ENCODE assay signal across 8 mouse cellular contexts in the genomic region with DNA sequence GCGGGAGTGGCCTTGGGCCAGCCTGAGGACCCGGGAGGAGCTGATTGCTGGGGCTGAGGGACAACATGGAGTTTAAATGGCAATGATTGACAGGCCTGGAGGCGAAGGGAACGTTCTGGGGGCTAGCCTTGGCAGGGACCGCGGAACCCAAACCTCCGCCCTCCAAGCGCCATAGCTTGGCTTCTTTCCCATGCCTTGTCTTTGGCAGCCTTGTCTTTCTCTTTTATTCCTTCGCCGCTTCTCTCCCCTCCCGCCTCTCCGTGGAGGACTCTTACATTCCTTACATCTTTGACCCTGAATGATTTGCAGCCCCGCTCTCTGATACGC. TPM values are rescaled to one million over a fixed set of nuclear protein-coding genes. Genes with fewer than 3 reads are reported as not detected.
DNase-seq lines count a peak whose midpoint lies in the region; ATAC-seq and TF ChIP-seq lines count a peak whose summit lies in the region.

No protein-coding gene starts in this region.

- peak overlapping the region; percentile 63 for H3K4me3 ChIP-seq in heart, adult 2 months
- peak overlapping the region; percentile 77 to 92 (median 92) for H3K4me3 ChIP-seq in CH12.LX (replicated peaks in 1 of 3; ENCODE audit: low read depth in 2 of 3, low read length in 2 of 3, poor library complexity in 1 of 3)
- H3K4me3 ChIP-seq in hindbrain, embryonic 11.5 days (ENCODE audit: low read depth, low read length), result peak overlapping the region; percentile 60
- H3K4me3 ChIP-seq in liver, embryonic 15.5 days (replicated peaks), result peak overlapping the region; percentile 84

- WGBS in heart, adult 2 months, result 3% methylated on average over 14 of the region's 14 CpGs
- WGBS in hindbrain, embryonic 11.5 days, result under 1% methylated on average over 14 of the region's 14 CpGs
- WGBS in liver, embryonic 15.5 days (ENCODE audit: insufficient replicate concordance), result 4% methylated on average over 14 of the region's 14 CpGs

- TF ChIP-seq POLR2A in heart, adult 2 months (IDR thresholded peaks at IDR 0.05; ENCODE audit: insufficient read depth, low read depth, low read length), result no peak
- TF ChIP-seq POLR2A in CH12.LX (IDR thresholded peaks at IDR 0.05; ENCODE audit: low read depth, low read length), result no peak

- no peaks in the 10 kb centered on the region for H3K79me2 ChIP-seq in heart, adult 2 months (replicated peaks; ENCODE audit: control insufficient read depth, insufficient read depth, low read length)
- H3K79me2 ChIP-seq in CH12.LX (replicated peaks; ENCODE audit: control insufficient read depth, extremely low read depth, insufficient read depth, poor library complexity, severe bottlenecking), result peaks cover 20% of the 10 kb centered on the region

- no peak for ATAC-seq in hindbrain, embryonic 11.5 days (ENCODE audit: low FRiP score)
- no peak for ATAC-seq in liver, embryonic 15.5 days (ENCODE audit: insufficient read depth)

- H3K9me3 ChIP-seq in CH12.LX (replicated peaks; ENCODE audit: low read length), result no peaks in the 10 kb centered on the region
- no peaks in the 10 kb centered on the region for H3K9me3 ChIP-seq in hindbrain, embryonic 11.5 days (ENCODE audit: control insufficient read depth, low read length)
- no peaks in the 10 kb centered on the region for H3K9me3 ChIP-seq in liver, embryonic 15.5 days (replicated peaks)

- dilution Hi-C loops in CH12.LX (cut with MboI; ENCODE audit: extremely low pct_ligation_motif_present, extremely low pct_unique_long_range_greater_than_20kb, low sequenced_read_pairs), result no loop called here

- in situ Hi-C loops in CH12.LX (cut with MboI; ENCODE audit: low pct_ligation_motif_present, low pct_unique_long_range_greater_than_20kb, low sequenced_read_pairs), result no loop called here

- intact Hi-C loops in heart, adult 2 months (cut with DNase I), result loop anchor here (5.0 kb wide), 1 partner anchor 115 kb away; a partner anchor contains a TSS
- intact Hi-C loops in heart, postnatal 25 days (cut with DNase I), result no loop called here

- H3K9ac ChIP-seq in heart, adult 2 months (ENCODE audit: low read depth, low read length), result peak overlapping the region; percentile 69
- H3K9ac ChIP-seq in CH12.LX (ENCODE audit: insufficient read depth, low read depth), result peak overlapping the region; percentile 87
- peak overlapping the region; percentile 68 for H3K9ac ChIP-seq in hindbrain, embryonic 11.5 days (ENCODE audit: low read depth, low read length)
- peak overlapping the region; percentile 80 for H3K9ac ChIP-seq in liver, embryonic 15.5 days

- DNase-seq in heart, adult 2 months, result peak in 1 of 2 experiments; percentile 41
- DNase-seq in heart, postnatal 25 days (ENCODE audit: low spot score), result no peak
- DNase-seq in CH12.LX (ENCODE audit: extremely low read depth), result no peak
- peak; percentile 73 to 79 for DNase-seq in cerebellum, postnatal 10 days
- no peak for DNase-seq in hindbrain, embryonic 11.5 days (ENCODE audit: low spot score)
- peak; percentile 30 for DNase-seq in skeletal muscle tissue, adult 2 months (ENCODE audit: low read depth, low spot score)
- no peak for DNase-seq in gastrocnemius, adult 8-10 months (ENCODE audit: low spot score in 2 of 2)

- H3K4me2 ChIP-seq in CH12.LX (ENCODE audit: insufficient read depth, low read depth, poor library complexity, severe bottlenecking), result peak overlapping the region; percentile 60
- H3K4me2 ChIP-seq in hindbrain, embryonic 11.5 days (replicated peaks; ENCODE audit: low read depth, low read length), result peak overlapping the region; percentile 89
- peak overlapping the region; percentile 98 for H3K4me2 ChIP-seq in liver, embryonic 15.5 days

- no peak for TF ChIP-seq CTCF in heart, adult 2 months (IDR thresholded peaks at IDR 0.05)
- no peak for TF ChIP-seq CTCF in CH12.LX (conservative IDR thresholded peaks at IDR 0.05 in 1 of 2, IDR thresholded peaks at IDR 0.05 in 1 of 2; ENCODE audit: low read depth in 2 of 2, low read length in 2 of 2)

- no peaks in the 10 kb centered on the region for H3K27me3 ChIP-seq in heart, adult 2 months (ENCODE audit: control insufficient read depth, insufficient read depth, low read length)
- no peaks in the 10 kb centered on the region for H3K27me3 ChIP-seq in CH12.LX (replicated peaks)
- H3K27me3 ChIP-seq in hindbrain, embryonic 11.5 days (ENCODE audit: control insufficient read depth, insufficient read depth, low read length), result no peaks in the 10 kb centered on the region
- H3K27me3 ChIP-seq in liver, embryonic 15.5 days, result no peaks in the 10 kb centered on the region

- TF ChIP-seq EP300 in heart, adult 2 months (IDR thresholded peaks at IDR 0.05; ENCODE audit: insufficient read depth, low read depth, low read length), result no peak
- no peak for TF ChIP-seq EP300 in CH12.LX (IDR thresholded peaks at IDR 0.05; ENCODE audit: low read length)

- no peaks in the 10 kb centered on the region for H3K36me3 ChIP-seq in heart, adult 2 months (ENCODE audit: control insufficient read depth, insufficient read depth, low read length)
- peaks cover 14 to 45% of the 10 kb centered on the region in 2 experiments for H3K36me3 ChIP-seq in CH12.LX (replicated peaks in 1 of 2; ENCODE audit: control insufficient read depth in 1 of 2, insufficient read depth in 1 of 2, low read length in 1 of 2)
- H3K36me3 ChIP-seq in hindbrain, embryonic 11.5 days (ENCODE audit: control insufficient read depth, insufficient read depth, low read length), result peaks cover 8% of the 10 kb centered on the region; the same call in 1 of the 2 replicates
- H3K36me3 ChIP-seq in liver, embryonic 15.5 days (replicated peaks), result peaks cover 20% of the 10 kb centered on the region

- TF ChIP-seq RAD21 in CH12.LX (IDR thresholded peaks at IDR 0.05; ENCODE audit: low read depth, low read length), result no peak

- peak overlapping the region; percentile 89 for H3K27ac ChIP-seq in heart, adult 2 months
- 0 out of 2 replicates have a peak overlapping the region, but pooled peaks have one; percentile 17 for H3K27ac ChIP-seq in CH12.LX (ENCODE audit: insufficient read depth, low read depth)
- peak overlapping the region; percentile 76 for H3K27ac ChIP-seq in hindbrain, embryonic 11.5 days (ENCODE audit: low read depth, low read length)
- H3K27ac ChIP-seq in liver, embryonic 15.5 days (replicated peaks), result peak overlapping the region; percentile 82

- H3K4me1 ChIP-seq in heart, adult 2 months (ENCODE audit: control insufficient read depth, insufficient read depth, low read length), result peaks cover 5% of the 10 kb centered on the region
- H3K4me1 ChIP-seq in CH12.LX (ENCODE audit: control insufficient read depth in 1 of 2, insufficient read depth in 2 of 2), result peaks cover 8 to 29% of the 10 kb centered on the region in 2 experiments; a peak in 3 of 4 replicates
- H3K4me1 ChIP-seq in hindbrain, embryonic 11.5 days (replicated peaks; ENCODE audit: control insufficient read depth, insufficient read depth, low read length), result peaks cover 14% of the 10 kb centered on the region
- peaks cover 59% of the 10 kb centered on the region for H3K4me1 ChIP-seq in liver, embryonic 15.5 days (replicated peaks)

RNA-seq across cellular contexts. Expression of a gene that starts 0.6 kb away (rescaled TPM):
- total RNA-seq in heart, adult 2 months (2021), result 10 to 100 TPM; 15.8 to 16.9 TPM
- polyA plus RNA-seq in heart, adult 2 months (2012; rRNA removed), result 12.5 and 17.8 TPM in 2 replicates
- 10 to 100 TPM; 16.0 to 16.5 TPM for total RNA-seq in heart, postnatal 25 days (2021)
- total RNA-seq in CH12.LX (2012; rRNA removed), result 19.9 and 20.1 TPM in 2 replicates
- 15.3 and 15.9 TPM in 2 replicates for total RNA-seq in CH12.LX (2014; rRNA removed)
- polyA plus RNA-seq in CH12.LX (2012; ENCODE audit: insufficient read length, low read depth), result 17.4 TPM in 2 replicates
- polyA plus RNA-seq in hindbrain, embryonic 11.5 days (2014; fragmentation: Nextera tagmentation; extraction: Ambion mirVana), result 44.2 and 44.7 TPM in 2 replicates
- 8.5 and 9.6 TPM in 2 replicates for polyA plus RNA-seq in liver, embryonic 15.5 days (2015; fragmentation: Nextera tagmentation; extraction: Ambion mirVana)
- total RNA-seq in gastrocnemius, adult 8-10 months (2022), result 10 to 100 TPM; 13.6 to 14.7 (median 14.1) TPM

RNA-seq across cellular contexts. Expression of a gene that starts 0.7 kb away (rescaled TPM):
- 10 to 100 TPM; 45.2 to 48.2 TPM for total RNA-seq in heart, adult 2 months (2021)
- 25.0 and 25.1 TPM in 2 replicates for polyA plus RNA-seq in heart, adult 2 months (2012; rRNA removed)
- 10 to 100 TPM; 44.4 to 46.8 TPM for total RNA-seq in heart, postnatal 25 days (2021)
- total RNA-seq in CH12.LX (2012; rRNA removed) (43.7 and 45.8 TPM in 2 replicates), CH12.LX (2014; rRNA removed) (40.3 and 46.9 TPM in 2 replicates)
- polyA plus RNA-seq in CH12.LX (2012; ENCODE audit: insufficient read length, low read depth), result 123 and 147 TPM in 2 replicates
- polyA plus RNA-seq in hindbrain, embryonic 11.5 days (2014; fragmentation: Nextera tagmentation; extraction: Ambion mirVana), result 125 and 130 TPM in 2 replicates
- 35.3 and 37.5 TPM in 2 replicates for polyA plus RNA-seq in liver, embryonic 15.5 days (2015; fragmentation: Nextera tagmentation; extraction: Ambion mirVana)
- 10 to 100 TPM; 59.0 to 70.3 (median 63.5) TPM for total RNA-seq in gastrocnemius, adult 8-10 months (2022)

RNA-seq across cellular contexts. Expression of a gene that starts 11.0 kb away (rescaled TPM):
- not detected for total RNA-seq in heart, adult 2 months (2021)
- not detected in 2 replicates for polyA plus RNA-seq in heart, adult 2 months (2012; rRNA removed)
- total RNA-seq in heart, postnatal 25 days (2021), result not detected
- 0.21 TPM in 1 of 2 replicates, not detected in the other for total RNA-seq in CH12.LX (2012; rRNA removed)
- not detected in 2 replicates for total RNA-seq in CH12.LX (2014; rRNA removed)
- polyA plus RNA-seq in CH12.LX (2012; ENCODE audit: insufficient read length, low read depth), result 0.11 TPM in 1 of 2 replicates, not detected in the other
- polyA plus RNA-seq in hindbrain, embryonic 11.5 days (2014; fragmentation: Nextera tagmentation; extraction: Ambion mirVana), result not detected in 2 replicates
- 69.9 and 90.8 TPM in 2 replicates for polyA plus RNA-seq in liver, embryonic 15.5 days (2015; fragmentation: Nextera tagmentation; extraction: Ambion mirVana)
- not detected for total RNA-seq in gastrocnemius, adult 8-10 months (2022)

RNA-seq across cellular contexts. Expression of a gene that starts 35.1 kb away (rescaled TPM):
- total RNA-seq in heart, adult 2 months (2021), result 10 to 100 TPM; 41.8 to 47.5 TPM
- polyA plus RNA-seq in heart, adult 2 months (2012; rRNA removed), result 29.2 and 34.6 TPM in 2 replicates
- 10 to 100 TPM; 43.7 to 51.0 TPM for total RNA-seq in heart, postnatal 25 days (2021)
- 15.3 and 15.8 TPM in 2 replicates for total RNA-seq in CH12.LX (2012; rRNA removed)
- 3.5 and 4.3 TPM in 2 replicates for total RNA-seq in CH12.LX (2014; rRNA removed)
- 45.9 and 51.0 TPM in 2 replicates for polyA plus RNA-seq in CH12.LX (2012; ENCODE audit: insufficient read length, low read depth)
- polyA plus RNA-seq in hindbrain, embryonic 11.5 days (2014; fragmentation: Nextera tagmentation; extraction: Ambion mirVana), result 9.5 and 12.3 TPM in 2 replicates
- polyA plus RNA-seq in liver, embryonic 15.5 days (2015; fragmentation: Nextera tagmentation; extraction: Ambion mirVana), result 4.9 and 5.6 TPM in 2 replicates
- 10 to 100 TPM; 38.7 to 48.8 (median 43.2) TPM for total RNA-seq in gastrocnemius, adult 8-10 months (2022)

RNA-seq across cellular contexts. Expression of a gene that starts 43.2 kb away (rescaled TPM):
- 100 to 1,000 TPM; 332 to 391 TPM for total RNA-seq in heart, adult 2 months (2021)
- polyA plus RNA-seq in heart, adult 2 months (2012; rRNA removed), result 356 and 500 TPM in 2 replicates
- 100 to 1,000 TPM; 272 to 314 TPM for total RNA-seq in heart, postnatal 25 days (2021)
- 8.4 and 11.1 TPM in 2 replicates for total RNA-seq in CH12.LX (2012; rRNA removed)
- 5.7 and 7.7 TPM in 2 replicates for total RNA-seq in CH12.LX (2014; rRNA removed)
- polyA plus RNA-seq in CH12.LX (2012; ENCODE audit: insufficient read length, low read depth), result 8.6 and 12.1 TPM in 2 replicates
- polyA plus RNA-seq in hindbrain, embryonic 11.5 days (2014; fragmentation: Nextera tagmentation; extraction: Ambion mirVana), result 23.8 and 24.5 TPM in 2 replicates
- 4.6 and 5.2 TPM in 2 replicates for polyA plus RNA-seq in liver, embryonic 15.5 days (2015; fragmentation: Nextera tagmentation; extraction: Ambion mirVana)
- total RNA-seq in gastrocnemius, adult 8-10 months (2022), result 100 to 1,000 TPM; 409 to 479 (median 445) TPM

Comparison
In these comparisons a context has a peak if more than half of its experiments do, and no peak if none do; other contexts are left out.
1. DNase-seq: peak in cerebellum, postnatal 10 days (2 of 2) and skeletal muscle tissue, adult 2 months (single experiment); none in heart, postnatal 25 days (single experiment), CH12.LX (single experiment), hindbrain, embryonic 11.5 days (single experiment) and gastrocnemius, adult 8-10 months (0 of 2).
2. H3K27ac ChIP-seq: peak in every context shown above with its lines; median percentile 89 in heart, adult 2 months; 82 in liver, embryonic 15.5 days; 76 in hindbrain, embryonic 11.5 days; 17 in CH12.LX.
3. Peak in every context shown above with its lines, with median percentiles within 50 percentile points of each other: H3K4me3 ChIP-seq, H3K9ac ChIP-seq and H3K4me2 ChIP-seq.